Mouse (Mus musculus) megakaryocyte-erythroid progenitor cell, adult 5-6 weeks (primary cell): ENCODE measurements around the gene Heatr5a. TPM values are rescaled to one million over a fixed set of nuclear protein-coding genes. Genes with fewer than 3 reads are reported as not detected.

ENCODE experiments used
- ATAC-seq: replicated peaks from 2 replicates; pipeline ENCODE4 v1.8.0; 2016; ENCODE audit warnings: mild to moderate bottlenecking, inconsistent platforms; ENCODE audit not compliant: severe bottlenecking, poor library complexity, low FRiP score, low TSS enrichment
- total RNA-seq, 2 experiments: library from RNA; stranded (forward) in 1 of 2; stranded (reverse) in 1 of 2; fragments of 200-1000, 215-1000 nt in 1 of 2; fragments of >200 nt in 1 of 2; fragmentation: Nextera tagmentation in 1 of 2; gene quantifications; 2 replicates each; pipeline ENCODE4 v1.2.3; 2014 to 2017

Heatr5a gene
- total RNA-seq (2014; fragmentation: Nextera tagmentation) (76.2 and 112 TPM in 2 replicates), total RNA-seq (2017) (54.3 and 57.2 TPM in 2 replicates)

DNA sequence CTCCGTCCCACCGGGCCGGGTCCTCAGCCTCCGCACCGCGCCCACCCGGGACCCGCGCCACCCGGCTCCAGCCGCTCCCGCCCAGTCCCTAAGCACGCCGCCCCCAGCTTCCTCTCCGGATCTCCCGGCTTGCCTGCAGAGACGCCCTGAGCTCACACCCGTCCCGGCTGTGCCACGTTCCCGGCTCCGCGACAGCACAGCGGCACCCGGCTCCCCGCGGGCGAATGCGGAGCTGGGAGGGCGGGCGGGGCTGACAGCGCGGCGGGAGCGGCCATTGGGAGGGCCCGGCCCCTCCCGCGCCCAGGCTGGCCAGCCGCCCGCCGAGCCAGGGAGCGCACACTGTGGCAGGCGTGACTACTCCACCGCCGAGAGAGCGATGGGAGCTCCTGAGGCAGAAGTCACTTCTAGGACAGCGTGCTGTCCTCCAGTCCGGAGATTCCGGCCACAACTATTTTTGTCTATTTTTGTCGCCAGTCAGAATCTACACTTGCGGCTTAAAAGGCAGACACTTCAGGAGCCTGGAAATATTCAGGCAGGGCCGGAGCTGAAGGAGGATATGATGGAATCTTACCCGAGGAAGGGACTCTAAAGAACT is at the start of gene Heatr5a:
Gene Heatr5a, minus strand, starts transcription at position 252 of the 595 bp plus-strand sequence.
- ATAC-seq = peak; percentile 72

DNA sequence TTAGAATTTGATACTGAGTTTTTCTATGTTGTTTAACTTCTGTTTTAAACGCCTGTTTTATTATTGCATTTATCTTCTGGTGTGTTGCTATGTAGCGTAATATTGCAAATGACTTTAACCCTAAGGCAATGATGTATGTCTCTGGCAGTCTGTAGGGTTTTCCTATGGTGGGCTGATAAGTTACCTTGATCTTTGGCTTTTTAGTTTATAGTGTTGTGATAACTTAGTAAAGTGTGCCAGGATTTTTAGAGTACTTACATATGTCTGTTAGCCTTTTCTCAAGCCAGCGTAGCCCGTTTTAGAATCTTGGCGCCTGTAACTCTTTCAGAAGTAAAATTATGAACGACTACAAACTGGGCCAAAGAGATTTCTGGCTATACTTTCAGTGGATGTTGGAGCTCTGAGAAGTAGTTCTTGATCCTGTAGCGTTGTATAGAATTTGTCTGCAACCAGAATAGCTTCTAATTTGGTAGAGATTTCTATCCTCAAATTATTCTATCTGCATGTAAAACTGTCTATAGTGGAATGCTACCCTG is 43.4 kb upstream of the Heatr5a start:
- no peak for ATAC-seq

DNA sequence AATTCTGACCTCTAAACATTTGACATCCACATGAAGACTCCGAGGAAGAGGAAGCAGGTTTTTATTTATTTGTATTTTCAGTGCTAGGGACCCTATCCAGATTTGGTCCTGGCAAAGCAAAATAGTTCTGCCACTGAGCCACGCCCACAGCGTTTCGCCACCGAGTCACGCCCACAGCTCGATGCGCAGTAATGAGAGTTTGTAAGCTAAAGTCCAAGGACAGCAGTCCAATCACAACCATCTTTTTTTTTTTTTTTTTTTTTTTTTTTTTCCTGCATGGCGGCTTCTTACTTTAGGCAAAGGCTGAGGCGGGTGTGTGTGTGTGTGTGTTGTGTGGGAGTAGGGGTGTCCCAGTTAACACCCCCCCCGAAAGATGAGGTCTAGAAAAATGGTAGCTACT is 42.9 kb upstream of the Heatr5a start:
- no peak for ATAC-seq

DNA sequence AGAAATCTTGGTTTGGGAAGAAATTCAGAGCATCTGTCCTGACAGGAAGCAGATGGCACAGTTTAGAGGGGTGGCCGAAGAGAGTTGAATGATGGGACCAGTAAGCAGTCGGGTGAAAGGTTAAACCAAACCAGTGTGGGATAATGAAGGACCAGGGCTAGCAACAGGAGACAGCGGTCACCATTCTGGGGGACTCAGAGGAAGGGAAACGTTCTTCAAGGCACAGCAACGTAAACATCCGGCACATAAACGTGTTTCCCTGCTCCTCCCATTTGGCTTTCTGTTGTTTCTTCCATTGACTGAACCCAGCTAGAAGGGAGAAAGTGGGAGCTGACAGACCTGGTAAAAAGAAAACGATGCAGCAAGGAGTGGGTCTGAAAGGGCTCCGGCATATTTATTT is 42.2 kb upstream of the Heatr5a start:
- no peak for ATAC-seq

DNA sequence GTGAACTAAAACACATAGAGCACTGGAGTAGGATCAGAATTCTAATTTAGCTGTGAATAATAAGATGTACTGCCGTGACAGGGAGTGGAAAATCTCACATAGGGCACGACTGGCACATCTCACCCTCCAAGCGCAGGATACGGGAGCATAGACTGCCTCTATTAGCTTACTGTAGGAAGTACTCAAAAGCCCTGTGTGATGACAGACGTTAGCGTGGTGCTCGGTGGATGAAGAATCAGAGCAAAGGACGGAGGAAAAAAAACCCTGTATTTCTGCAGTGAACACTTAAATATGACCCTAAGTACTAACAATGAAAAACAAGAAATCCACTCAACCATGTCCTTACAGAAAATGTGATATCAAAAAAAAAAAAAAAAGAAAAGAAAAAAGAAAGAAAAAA is 41.0 kb upstream of the Heatr5a start:
- no peak for ATAC-seq

DNA sequence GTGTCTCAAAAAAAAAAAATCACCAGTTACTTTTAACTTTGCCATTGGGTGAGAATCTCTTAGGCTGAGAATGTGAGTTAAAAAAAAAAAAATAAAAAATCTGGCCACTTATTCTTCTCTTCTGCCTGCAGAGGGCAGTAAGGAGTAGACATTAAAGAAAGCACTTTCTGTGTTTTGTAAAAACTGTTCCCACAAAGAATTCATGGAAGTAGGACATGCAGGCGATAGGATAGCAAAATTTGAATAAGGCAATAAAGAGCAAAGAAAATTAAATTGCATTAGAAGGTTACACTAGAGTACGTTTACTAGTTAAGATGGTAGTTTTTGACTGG is 39.5 kb upstream of the Heatr5a start:
- ATAC-seq = no peak

DNA sequence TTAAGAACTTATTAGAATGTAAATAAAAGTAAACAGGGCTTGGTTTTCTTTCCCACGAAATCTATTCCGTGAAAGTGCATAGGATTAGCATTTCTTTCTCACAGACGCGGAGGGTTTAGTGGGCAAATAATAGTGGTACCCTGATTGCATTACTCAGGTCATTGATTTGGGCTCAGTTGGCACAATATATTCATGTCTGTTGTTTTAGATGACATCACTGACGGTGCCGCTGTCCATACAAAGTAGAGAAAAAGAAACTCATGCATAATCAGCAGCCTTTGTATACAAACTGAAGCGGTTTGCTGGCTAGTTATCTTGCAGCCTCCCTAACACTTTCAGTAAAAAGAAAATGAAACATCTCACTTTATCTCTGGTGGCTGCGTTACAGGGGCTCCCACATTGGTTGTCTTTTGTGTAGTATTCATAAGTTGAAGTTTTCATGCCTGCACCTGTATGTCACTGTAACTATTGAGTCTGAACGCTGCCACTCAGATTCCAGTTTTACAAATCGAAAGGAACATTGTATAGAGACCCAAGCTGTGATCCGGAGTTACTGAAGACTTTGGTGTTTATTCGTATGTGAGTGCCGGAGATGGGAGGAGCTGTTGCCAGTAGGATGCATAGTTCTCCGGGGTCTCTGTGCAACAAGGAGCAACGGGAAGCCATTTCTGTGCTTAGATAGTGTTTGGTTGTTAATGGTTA is 39.0 kb upstream of the Heatr5a start:
- no peak for ATAC-seq

DNA sequence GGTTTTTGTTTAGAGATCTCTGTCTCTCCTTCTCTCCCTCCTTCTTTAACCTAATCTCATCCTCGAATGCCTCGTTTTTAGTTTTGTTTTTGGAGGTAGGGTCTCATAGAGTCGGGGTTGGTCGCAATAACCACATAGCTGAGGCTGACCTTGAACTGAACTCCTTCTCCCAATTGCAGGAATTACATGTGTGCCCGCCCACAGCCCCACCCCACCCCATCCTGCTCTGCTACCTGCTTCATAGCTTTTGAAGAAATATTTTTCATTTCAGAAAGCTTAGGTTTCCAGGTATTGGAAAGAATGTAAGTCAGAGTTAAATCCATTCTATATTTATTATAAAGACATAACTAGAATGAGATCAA is 35.5 kb upstream of the Heatr5a start:
- ATAC-seq = no peak

DNA sequence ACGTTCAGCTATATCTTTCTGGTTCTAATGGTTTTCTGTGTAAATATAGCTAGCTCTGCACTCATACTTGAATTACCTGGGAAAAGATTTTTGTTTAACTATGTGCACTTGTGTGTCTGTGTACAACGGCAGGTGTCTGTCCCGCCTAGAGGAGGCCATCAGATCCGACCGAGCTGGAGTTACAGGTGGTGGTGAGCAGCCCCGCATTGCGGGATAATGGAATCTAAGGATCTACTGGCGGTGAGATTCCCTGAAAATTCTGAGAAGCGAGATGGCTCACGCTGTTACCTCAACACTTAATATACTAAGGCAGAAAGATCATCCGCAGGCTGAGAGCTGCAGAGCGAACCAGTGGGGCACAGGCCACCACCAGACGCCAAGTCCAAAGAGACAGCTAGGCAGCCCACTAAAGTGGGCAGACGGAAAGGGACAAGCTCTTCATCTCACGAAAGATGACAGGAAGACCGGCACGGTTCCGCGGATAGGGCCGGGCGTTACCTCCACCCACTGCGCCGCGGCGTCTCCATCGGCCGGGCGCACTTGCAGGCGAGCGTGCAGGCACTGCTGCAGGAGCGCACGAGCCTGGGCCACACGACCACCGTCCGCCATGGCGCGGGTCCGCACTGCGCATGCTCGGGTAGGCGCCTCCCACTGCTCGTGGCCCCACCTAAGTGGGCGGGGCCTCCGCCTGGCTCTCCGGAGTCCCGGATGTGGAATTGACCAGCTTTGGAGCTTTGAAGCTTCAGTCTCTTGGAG is 34.9 kb upstream of the Heatr5a start, which contains the start of gene Dtd2:
Gene Dtd2, minus strand, starts transcription at position 625 of the 756 bp plus-strand sequence.
- peak; percentile 89 for ATAC-seq

DNA sequence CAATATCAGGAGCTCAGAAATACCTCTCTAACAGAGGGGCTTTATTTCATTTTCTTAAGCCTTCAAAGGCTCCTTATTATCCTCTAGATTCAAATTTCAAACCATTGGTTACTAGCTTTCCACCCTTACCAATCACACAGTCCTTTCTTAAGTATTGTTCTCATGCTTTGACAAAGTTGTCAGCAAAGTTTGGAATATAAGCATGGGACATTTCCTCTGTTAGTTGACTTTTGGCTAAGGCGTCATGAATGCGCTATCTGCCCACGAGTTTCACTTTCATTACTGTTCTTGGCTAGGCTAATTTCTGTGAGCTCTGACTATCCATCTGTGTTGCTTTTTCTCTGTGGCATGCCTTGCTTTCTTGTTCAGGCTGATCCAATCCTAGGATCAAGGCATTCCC is 31.6 kb upstream of the Heatr5a start:
- ATAC-seq = no peak

DNA sequence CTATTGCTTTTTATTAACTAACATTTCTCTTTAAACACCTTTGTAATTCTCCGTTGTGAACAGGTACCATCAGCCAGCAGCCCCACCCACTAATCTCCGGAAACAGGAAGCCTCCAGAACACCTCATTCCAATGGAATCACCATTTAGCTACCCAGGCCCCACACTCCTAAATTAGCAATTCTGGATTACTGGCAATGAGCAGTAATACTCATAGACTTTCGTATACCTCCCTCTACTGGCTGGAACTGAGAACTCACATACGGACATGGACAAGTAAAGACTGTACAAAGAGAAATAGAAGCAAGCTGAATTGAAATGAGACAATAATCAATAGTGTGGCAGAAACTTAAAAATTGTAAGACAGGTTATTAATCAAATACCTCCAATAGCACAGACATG is 30.4 kb upstream of the Heatr5a start:
- ATAC-seq = peak; percentile 52; the same call in 1 of the 2 replicates

DNA sequence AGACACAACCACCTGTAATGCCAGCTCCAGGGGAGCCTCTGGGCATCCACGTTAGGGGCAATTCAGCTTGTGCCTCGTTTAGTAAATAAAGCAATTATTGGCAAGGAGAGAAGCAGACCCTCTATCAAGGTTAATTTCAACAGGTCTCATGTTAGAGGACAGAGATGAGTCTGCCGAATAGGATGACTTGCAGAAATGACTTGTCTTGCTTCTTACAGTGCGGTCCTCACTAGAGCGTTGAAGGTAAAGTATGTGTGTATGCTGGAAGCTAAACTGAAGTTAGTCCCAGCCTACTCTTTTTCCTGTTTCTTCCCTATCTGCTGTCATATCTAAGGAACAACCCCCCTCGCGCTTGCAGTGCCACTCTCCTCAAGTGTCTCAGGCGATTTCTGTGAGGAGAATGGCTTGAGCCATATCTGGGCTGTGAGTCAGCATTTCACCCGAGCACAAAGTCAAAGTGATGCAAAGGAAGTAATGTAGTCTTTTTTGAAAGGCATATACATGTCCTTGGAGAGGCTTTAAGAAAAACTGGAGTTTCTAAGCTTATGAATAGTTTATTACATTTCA is 27.3 kb upstream of the Heatr5a start:
- ATAC-seq = peak; percentile 57; the same call in 1 of the 2 replicates

DNA sequence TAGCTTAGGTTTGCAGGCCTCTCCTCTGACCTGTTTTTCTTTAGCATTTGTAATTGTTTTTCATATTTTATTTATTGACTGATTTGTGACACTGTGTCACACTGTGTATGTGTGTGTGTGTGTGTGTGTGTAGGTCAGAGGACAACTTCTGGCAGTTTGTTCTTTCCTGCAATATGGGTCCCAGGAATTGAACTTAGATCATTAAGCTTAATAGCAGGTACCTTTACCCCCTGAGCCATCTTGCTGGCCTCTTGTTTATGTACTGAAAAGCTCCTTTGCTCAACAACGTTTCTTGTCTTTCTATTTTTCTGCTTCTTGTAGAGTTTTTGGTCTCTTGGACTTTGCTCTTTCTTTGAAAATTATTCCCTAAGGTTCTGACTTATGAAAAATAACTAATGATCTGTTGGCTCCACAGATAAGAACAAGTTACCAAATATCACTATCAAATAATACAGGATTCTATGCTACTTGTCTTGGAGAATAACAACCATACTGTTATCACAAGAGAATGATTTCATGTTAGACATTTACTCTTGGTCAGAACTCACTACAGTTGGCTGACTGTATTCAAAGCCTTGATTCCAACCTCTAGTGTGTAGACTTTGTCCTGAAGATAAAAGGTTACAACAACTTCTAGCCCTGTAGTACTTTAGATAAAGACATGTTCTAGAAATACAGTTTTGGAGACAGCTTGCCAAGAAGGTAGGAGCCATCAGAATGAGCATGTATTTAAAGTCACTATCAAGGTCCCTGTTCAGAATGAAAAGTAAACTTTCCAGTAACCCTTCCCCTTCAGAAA is 24.8 kb upstream of the Heatr5a start:
- ATAC-seq = peak; percentile 39; the same call in 1 of the 2 replicates

DNA sequence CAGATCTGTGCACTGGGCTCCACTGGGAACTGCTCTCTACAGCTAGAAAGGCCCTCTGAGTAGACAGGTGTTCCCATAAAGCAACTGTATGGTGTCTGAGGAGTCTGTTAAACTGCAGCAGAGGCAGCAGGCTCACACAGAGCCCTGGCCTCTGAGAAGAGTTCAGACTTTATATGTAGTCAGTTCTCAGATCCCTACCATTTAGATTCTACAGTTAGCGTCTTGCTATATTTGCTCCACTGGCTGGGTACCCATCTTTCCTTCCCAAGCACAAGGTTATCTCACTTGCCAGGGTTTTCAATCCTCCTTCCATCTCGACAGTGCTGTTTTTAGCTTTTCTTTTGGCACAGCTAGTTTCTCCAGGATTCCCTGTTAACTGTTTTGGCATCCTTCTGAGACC is 19.5 kb upstream of the Heatr5a start:
- no peak for ATAC-seq

DNA sequence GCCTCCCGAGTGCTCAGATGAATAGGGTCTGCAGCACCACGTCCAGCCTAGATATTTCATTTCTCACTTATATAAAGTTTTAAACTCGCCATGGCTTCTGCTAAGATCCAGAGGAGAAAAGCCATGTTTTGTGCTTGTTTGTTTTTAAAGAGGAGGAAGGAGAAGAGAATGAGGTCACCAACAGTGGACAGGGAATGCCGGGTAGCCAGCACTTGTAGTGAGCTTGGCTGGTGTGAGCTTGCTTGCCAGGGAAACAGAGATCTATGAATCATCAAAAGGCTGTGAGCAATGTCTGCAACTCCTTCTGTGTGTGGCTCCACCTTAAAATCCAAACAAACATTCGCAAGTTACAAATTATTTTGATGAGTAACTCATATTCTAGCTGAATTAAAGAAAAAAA is 17.4 kb upstream of the Heatr5a start:
- ATAC-seq = no peak

DNA sequence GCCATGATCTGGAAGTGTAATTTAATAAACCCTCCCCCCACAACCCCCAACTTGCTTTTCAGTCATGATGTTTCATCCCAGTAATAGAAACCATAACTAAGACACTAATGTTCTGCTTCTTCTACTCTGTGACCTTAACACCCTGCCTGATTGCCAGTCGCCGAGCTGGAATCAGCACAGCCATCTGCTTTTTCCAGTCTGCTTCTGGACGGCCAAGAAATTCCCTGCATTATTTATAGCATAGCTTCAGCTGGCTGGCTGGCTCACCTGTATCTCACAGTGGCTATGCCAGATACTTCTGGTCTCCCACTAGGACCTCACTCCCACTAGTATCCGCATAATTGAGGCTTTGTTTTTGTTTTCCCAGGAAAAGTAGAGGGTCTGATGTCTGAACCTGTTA is 14.7 kb upstream of the Heatr5a start:
- no peak for ATAC-seq

DNA sequence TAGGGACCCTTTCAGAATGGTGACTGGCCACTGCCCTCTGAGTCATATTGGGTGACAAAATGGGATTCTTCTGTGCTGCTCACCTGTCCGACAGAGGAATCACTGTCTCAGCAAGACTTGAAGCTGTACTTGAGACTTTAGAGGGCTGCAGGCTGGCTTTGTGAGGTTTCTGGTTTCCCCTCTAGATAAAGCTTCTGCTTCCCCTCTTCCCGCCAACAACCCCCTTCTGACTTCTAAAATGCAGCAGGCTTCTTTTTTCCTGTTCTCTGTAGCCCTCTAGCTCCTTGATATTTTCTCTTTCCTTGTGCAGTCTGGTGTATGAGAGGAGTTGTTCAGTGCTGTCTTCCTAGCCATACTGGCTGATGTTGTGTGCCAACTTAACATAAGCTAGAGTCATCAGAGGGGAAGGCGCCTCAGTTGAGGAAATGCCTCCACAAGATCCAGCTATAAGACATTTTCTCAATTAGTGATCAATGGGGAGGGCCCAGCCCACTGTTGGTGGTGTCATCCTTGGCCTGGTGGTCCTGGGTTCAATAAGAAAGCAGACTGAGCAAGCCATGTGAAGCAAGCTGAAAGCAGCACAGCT is 14.1 kb upstream of the Heatr5a start:
- no peak for ATAC-seq

DNA sequence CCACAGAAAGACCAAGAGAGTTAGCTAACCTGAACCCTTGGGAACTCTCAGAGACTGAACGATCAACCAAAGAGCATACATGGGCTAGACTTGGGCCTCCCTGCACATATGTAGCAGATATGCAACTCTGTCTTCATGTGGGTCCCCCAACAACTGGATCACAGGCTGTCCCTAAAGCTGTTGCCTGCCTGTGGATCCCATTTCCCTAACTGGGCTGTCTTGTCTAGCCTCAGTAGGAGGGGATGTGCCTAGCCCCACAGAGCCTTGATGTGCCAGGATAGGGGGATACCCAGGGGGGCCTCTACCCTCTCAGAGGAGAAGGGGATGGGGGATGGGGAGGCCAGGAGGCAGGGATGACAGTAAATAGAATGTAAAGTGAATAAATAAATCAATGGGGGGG is 12.5 kb upstream of the Heatr5a start:
- ATAC-seq = no peak

DNA sequence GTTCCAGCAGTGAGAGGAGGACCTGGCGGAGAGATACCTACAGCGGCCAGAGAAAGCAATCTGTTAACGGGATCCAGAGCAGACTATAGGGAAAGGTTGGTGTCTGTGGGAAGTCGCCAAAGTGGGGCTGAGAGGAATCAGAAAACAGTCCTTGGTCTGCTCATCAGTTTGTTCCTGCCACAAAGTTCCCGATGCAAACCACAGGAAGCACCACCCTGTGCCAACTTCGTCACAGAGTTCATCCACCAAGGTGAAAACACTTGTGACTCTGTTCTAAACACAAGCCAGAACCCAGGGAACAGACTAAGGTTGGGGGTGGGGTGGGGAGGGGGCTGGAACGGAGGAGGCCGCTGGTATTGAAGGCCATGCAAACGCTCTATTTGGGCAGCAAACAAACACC is 5.4 kb upstream of the Heatr5a start:
- ATAC-seq = no peak
